Mouse (Mus musculus) liver, adult (tissue): Measurements from ENCODE around the gene Inca1.
A peak's percentile ranks its signal among the peaks of the same experiment; 100 is the strongest.

Source experiments
- GATA4 ChIP-seq: IDR thresholded peaks from 2 replicates; pipeline ENCODE4 v1.6.1; 2014; ENCODE audit warnings: mild to moderate bottlenecking, low read length; ENCODE audit not compliant: insufficient replicate concordance

The Inca1 gene

DNA sequence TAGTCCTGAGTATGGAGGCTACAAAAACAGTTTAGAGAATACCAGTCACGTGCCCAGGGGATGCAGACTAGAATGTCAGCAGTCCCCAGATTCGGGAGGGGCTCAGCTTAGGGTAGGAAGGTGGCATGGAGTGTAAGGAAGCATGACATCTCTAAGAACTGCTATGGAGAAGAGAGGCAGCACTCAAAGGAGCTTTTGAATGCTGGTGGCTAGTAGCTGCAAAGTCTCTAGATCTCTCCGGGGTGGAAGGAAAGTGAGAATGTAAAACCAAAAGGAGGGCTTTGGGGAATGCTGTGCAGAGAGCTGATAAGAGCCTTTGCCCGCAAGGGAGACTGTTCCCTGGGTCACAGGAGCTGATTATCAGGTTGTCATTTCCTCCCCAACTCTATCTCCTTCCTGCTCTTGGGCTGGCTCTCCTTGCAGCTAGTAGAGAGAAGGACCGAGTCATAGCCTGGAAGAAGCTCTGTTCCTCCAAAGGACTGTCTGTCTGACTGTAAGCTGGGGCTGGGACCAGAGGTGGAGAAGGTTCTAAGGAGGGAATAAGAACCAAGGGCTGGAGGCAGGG is 61.2 kb downstream of the Inca1 start, which contains the start of gene Gp1ba:
Gene Gp1ba, plus strand, starts transcription at position 409 of the 565 bp plus-strand sequence.
- TF ChIP-seq GATA4, result peak; percentile 79; the same call in 1 of the 2 replicates
